Mouse (Mus musculus): ENCODE results near the gene Rnase12. TPM values are rescaled to one million over a fixed set of nuclear protein-coding genes. Genes with fewer than 3 reads are reported as not detected.
"Not testable (repeated sequence)": the region's sequence is repeated elsewhere in the genome, so short reads cannot be mapped to it uniquely, and the experiment has no call there.

Rnase12 gene
- polyA plus RNA-seq, 1 experiment, result not detected

- DNase-seq, result no peak
- no peak for TF ChIP-seq CTCF (IDR thresholded peaks at IDR 0.05; ENCODE audit: insufficient read depth, low read length)
- no peak for TF ChIP-seq POLR2A (IDR thresholded peaks at IDR 0.05; ENCODE audit: borderline replicate concordance, extremely low read depth, low read depth, low read length)
- Histone ChIP-seq H3K4me1 (ENCODE audit: control insufficient read depth, insufficient read depth, low read length) (no peaks in the 10 kb centered on the region), H3K4me3 (replicated peaks; ENCODE audit: extremely low read depth, low read depth, low read length) (no peak overlapping the region)
- WGBS, result 48% methylated on average over 1 of the region's 1 CpGs
Observed at GRCm38 (mm10) chr14:51035206-51035605, 22.3 kb downstream of the Rnase12 start.

- 63% methylated on average over 3 of the region's 3 CpGs for WGBS
- Histone ChIP-seq H3K4me3 (replicated peaks; ENCODE audit: extremely low read depth, low read depth, low read length) (no peak overlapping the region), H3K4me1 (ENCODE audit: control insufficient read depth, insufficient read depth, low read length) (no peaks in the 10 kb centered on the region)
- TF ChIP-seq POLR2A (IDR thresholded peaks at IDR 0.05; ENCODE audit: borderline replicate concordance, extremely low read depth, low read depth, low read length), result no peak
- TF ChIP-seq CTCF (IDR thresholded peaks at IDR 0.05; ENCODE audit: insufficient read depth, low read length), result no peak
- no peak for DNase-seq
Observed at GRCm38 (mm10) chr14:51027387-51028155, 29.9 kb downstream of the Rnase12 start.

- peak; percentile 25 for DNase-seq
- 36% methylated on average over 5 of the region's 5 CpGs for whole genome bisulfite sequencing
- Histone ChIP-seq H3K4me3 (replicated peaks; ENCODE audit: extremely low read depth, low read depth, low read length) (no peak overlapping the region), H3K4me1 (ENCODE audit: control insufficient read depth, insufficient read depth, low read length) (no peaks in the 10 kb centered on the region)
- TF ChIP-seq POLR2A (IDR thresholded peaks at IDR 0.05; ENCODE audit: borderline replicate concordance, extremely low read depth, low read depth, low read length), result no peak
- peak; percentile 57 for TF ChIP-seq CTCF (IDR thresholded peaks at IDR 0.05; ENCODE audit: insufficient read depth, low read length)
Observed at GRCm38 (mm10) chr14:51026391-51027133, 30.9 kb downstream of the Rnase12 start.

DNA sequence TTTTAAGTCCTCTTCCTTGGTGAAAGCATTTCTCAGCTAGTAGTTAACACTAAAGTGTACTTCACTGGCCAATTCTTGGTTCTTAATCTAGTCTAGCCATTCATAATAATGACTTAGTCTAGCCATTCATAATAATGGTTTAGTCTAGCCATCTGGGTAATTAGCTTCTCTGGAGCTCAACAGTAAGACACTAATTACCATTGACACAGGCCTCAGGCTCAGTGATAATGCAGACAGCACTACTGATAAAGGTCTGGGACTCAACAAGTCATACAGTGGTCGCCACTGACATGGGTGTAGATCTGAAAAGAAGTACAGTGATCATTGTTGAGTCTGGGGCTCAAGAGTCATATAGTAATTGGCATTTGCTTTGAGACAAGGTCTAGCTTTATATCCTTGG is 32.6 kb downstream of the Rnase12 start:
- WGBS, result 96% methylated on average over 1 of the region's 1 CpGs
- Histone ChIP-seq H3K4me3 (replicated peaks; ENCODE audit: extremely low read depth, low read depth, low read length) (no peak overlapping the region), H3K4me1 (ENCODE audit: control insufficient read depth, insufficient read depth, low read length) (no peaks in the 10 kb centered on the region)
- TF ChIP-seq CTCF (IDR thresholded peaks at IDR 0.05; ENCODE audit: insufficient read depth, low read length) (no peak), POLR2A (IDR thresholded peaks at IDR 0.05; ENCODE audit: borderline replicate concordance, extremely low read depth, low read depth, low read length) (no peak)
- no peak for DNase-seq

- 82% methylated on average over 4 of the region's 4 CpGs for WGBS
- no peak for DNase-seq
- Histone ChIP-seq H3K4me1 (ENCODE audit: control insufficient read depth, insufficient read depth, low read length) (no peaks in the 10 kb centered on the region), H3K4me3 (replicated peaks; ENCODE audit: extremely low read depth, low read depth, low read length) (no peak overlapping the region)
- no peak for TF ChIP-seq CTCF (IDR thresholded peaks at IDR 0.05; ENCODE audit: insufficient read depth, low read length)
- no peak for TF ChIP-seq POLR2A (IDR thresholded peaks at IDR 0.05; ENCODE audit: borderline replicate concordance, extremely low read depth, low read depth, low read length)
Observed at GRCm38 (mm10) chr14:51023457-51023856, 34.0 kb downstream of the Rnase12 start.

DNA sequence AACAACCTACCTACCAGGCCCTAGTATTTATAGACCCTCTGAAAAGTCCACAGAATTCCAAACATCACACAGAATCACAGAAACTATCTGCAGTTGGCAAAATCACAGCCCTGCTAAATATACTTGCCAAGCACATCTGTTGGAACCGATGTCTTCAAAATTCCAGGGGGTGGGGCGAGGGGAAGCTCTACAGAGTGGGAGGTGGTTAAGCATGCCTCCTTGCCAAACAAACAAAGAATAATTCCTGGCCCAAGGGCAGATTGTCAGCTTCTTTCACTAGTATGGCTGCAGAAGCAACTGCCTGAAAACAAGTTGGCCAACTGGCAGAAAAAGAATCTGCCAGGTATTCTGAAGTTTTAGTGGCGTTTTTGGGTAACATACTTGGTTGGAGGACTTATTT is 40.2 kb downstream of the Rnase12 start:
- no peak overlapping the region for H3K4me3 ChIP-seq (replicated peaks; ENCODE audit: extremely low read depth, low read depth, low read length)
- no peaks in the 10 kb centered on the region for H3K4me1 ChIP-seq (ENCODE audit: control insufficient read depth, insufficient read depth, low read length)
- TF ChIP-seq POLR2A (IDR thresholded peaks at IDR 0.05; ENCODE audit: borderline replicate concordance, extremely low read depth, low read depth, low read length) (no peak), CTCF (IDR thresholded peaks at IDR 0.05; ENCODE audit: insufficient read depth, low read length) (no peak)
- DNase-seq, result no peak
- 43% methylated on average over 3 of the region's 3 CpGs for WGBS

GRCm38 (mm10) chr14:51015780-51016179 is 41.7 kb downstream of the Rnase12 start:
- DNase-seq, result no peak
- Histone ChIP-seq H3K4me1 (ENCODE audit: control insufficient read depth, insufficient read depth, low read length) (no peaks in the 10 kb centered on the region), H3K4me3 (replicated peaks; ENCODE audit: extremely low read depth, low read depth, low read length) (no peak overlapping the region)
- TF ChIP-seq POLR2A (IDR thresholded peaks at IDR 0.05; ENCODE audit: borderline replicate concordance, extremely low read depth, low read depth, low read length) (no peak), CTCF (IDR thresholded peaks at IDR 0.05; ENCODE audit: insufficient read depth, low read length) (no peak)

DNA sequence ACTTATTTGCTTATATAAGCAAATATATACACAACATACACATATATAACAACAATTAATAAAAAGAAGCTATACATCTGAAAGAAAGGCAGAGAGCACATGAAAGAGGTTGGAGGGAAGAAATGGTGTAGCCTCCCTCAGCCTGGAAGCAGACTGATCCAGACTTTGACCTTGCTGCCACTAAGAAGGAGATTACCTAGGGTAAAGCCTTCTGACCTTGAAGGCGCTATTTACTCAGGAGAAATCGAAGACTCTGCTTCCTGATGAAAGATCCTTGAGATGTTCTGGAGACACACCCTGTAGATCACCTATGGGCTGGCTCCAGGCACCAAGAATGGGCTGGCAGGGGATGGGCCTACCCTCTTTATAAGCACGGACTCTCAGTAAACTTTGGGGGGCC is 42.7 kb downstream of the Rnase12 start:
- WGBS, result 80% methylated on average over 3 of the region's 3 CpGs
- not testable (repeated sequence) for H3K4me1 ChIP-seq (ENCODE audit: control insufficient read depth, insufficient read depth, low read length); DNase-seq; H3K4me3 ChIP-seq (replicated peaks; ENCODE audit: extremely low read depth, low read depth, low read length)

DNA sequence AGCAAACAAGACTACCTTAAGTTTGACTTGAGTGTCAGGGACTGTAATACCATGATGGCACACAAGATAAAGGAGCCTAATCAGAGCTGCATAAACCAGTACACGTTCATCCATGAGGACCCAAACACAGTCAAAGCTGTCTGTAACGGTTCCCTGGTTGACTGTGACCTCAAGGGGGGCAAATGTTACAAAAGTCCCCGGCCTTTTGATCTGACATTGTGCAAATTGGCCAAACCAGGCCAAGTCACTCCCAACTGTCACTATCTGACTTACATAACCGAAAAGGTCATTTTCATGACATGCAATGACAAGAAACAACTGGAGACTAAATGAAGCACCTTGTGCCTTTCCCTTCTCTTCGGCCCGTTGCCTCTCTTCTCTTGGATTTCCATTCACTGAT is 47.9 kb downstream of the Rnase12 start:
- no peak for TF ChIP-seq POLR2A (IDR thresholded peaks at IDR 0.05; ENCODE audit: borderline replicate concordance, extremely low read depth, low read depth, low read length)
- no peak for TF ChIP-seq CTCF (IDR thresholded peaks at IDR 0.05; ENCODE audit: insufficient read depth, low read length)
- 76% methylated on average over 6 of the region's 6 CpGs for WGBS
- Histone ChIP-seq H3K4me1 (ENCODE audit: control insufficient read depth, insufficient read depth, low read length) (peaks cover 2% of the 10 kb centered on the region; the same call in 1 of the 2 replicates), H3K4me3 (replicated peaks; ENCODE audit: extremely low read depth, low read depth, low read length) (no peak overlapping the region)
- no peak for DNase-seq

GRCm38 (mm10) chr14:51008781-51009180 is 48.7 kb downstream of the Rnase12 start:
- TF ChIP-seq POLR2A (IDR thresholded peaks at IDR 0.05; ENCODE audit: borderline replicate concordance, extremely low read depth, low read depth, low read length) (no peak), CTCF (IDR thresholded peaks at IDR 0.05; ENCODE audit: insufficient read depth, low read length) (no peak)
- peaks cover 2% of the 10 kb centered on the region; the same call in 1 of the 2 replicates for H3K4me1 ChIP-seq (ENCODE audit: control insufficient read depth, insufficient read depth, low read length)
- WGBS, result 53% methylated on average over 4 of the region's 4 CpGs
- H3K4me3 ChIP-seq (replicated peaks; ENCODE audit: extremely low read depth, low read depth, low read length), result no peak overlapping the region
- no peak for DNase-seq
